Mouse (Mus musculus) spleen, postnatal 10 days (tissue): ENCODE measurements around the gene Lrrc66.

Experiments used
- DNase-seq, 2 experiments: peaks; one replicate each; pipeline ENCODE4 v3.0.0; 2021 to 2022; ENCODE audit warnings: low spot score in 2 of 2

The Lrrc66 gene

GRCm38 (mm10) chr5:73558756-73559155, 73.6 kb downstream of the Lrrc66 start:
- DNase-seq, result no peak

GRCm38 (mm10) chr5:73556733-73557425, 75.4 kb downstream of the Lrrc66 start:
- DNase-seq, result no peak
